Mouse (Mus musculus): Measurements from ENCODE around the gene Derl3. TPM values are rescaled to one million over a fixed set of nuclear protein-coding genes. Genes with fewer than 3 reads are reported as not detected.

The Derl3 gene
- polyA plus RNA-seq, 1 experiment from 2014 or later, result 5.1 TPM

Other genes starting within 250 kb of the Derl3 start
- gene Susd2, start 249.4 kb upstream of the Derl3 start, polyA plus RNA-seq (2014; fragmentation: Nextera tagmentation; extraction: Ambion mirVana), result 0.91 and 1.5 TPM in 2 replicates
- 30.3 and 33.3 TPM in 2 replicates for gene Cabin1, start 129.1 kb upstream of the Derl3 start, polyA plus RNA-seq (2014; fragmentation: Nextera tagmentation; extraction: Ambion mirVana)
- 198 and 213 TPM in 2 replicates for gene Ddt, start 120.0 kb upstream of the Derl3 start, polyA plus RNA-seq (2014; fragmentation: Nextera tagmentation; extraction: Ambion mirVana)
- gene Gm20441, start 112.5 kb upstream of the Derl3 start, polyA plus RNA-seq (2014; fragmentation: Nextera tagmentation; extraction: Ambion mirVana), result not detected in 2 replicates
- gene Gstt3, start 112.0 kb upstream of the Derl3 start, polyA plus RNA-seq (2014; fragmentation: Nextera tagmentation; extraction: Ambion mirVana), result 6.3 and 7.9 TPM in 2 replicates
- 40.7 and 43.0 TPM in 2 replicates for gene Gstt1, start 94.8 kb upstream of the Derl3 start, polyA plus RNA-seq (2014; fragmentation: Nextera tagmentation; extraction: Ambion mirVana)
- gene Gstt4, start 70.9 kb upstream of the Derl3 start, polyA plus RNA-seq (2014; fragmentation: Nextera tagmentation; extraction: Ambion mirVana), result not detected in 2 replicates
- gene Gstt2, start 56.0 kb upstream of the Derl3 start, polyA plus RNA-seq (2014; fragmentation: Nextera tagmentation; extraction: Ambion mirVana), result 38.4 and 39.6 TPM in 2 replicates
- 2,667 and 2,772 TPM in 2 replicates for gene Mif, start 33.2 kb upstream of the Derl3 start, polyA plus RNA-seq (2014; fragmentation: Nextera tagmentation; extraction: Ambion mirVana)
- gene Smarcb1, start 28.2 kb downstream of the Derl3 start, polyA plus RNA-seq (2014; fragmentation: Nextera tagmentation; extraction: Ambion mirVana), result 157 and 162 TPM in 2 replicates
- gene Chchd10, start 39.7 kb downstream of the Derl3 start, polyA plus RNA-seq (2014; fragmentation: Nextera tagmentation; extraction: Ambion mirVana), result 103 and 113 TPM in 2 replicates
- 15.2 and 16.6 TPM in 2 replicates for gene Mmp11, start 43.1 kb downstream of the Derl3 start, polyA plus RNA-seq (2014; fragmentation: Nextera tagmentation; extraction: Ambion mirVana)
- 3.2 and 3.4 TPM in 2 replicates for gene Gm867, start 47.3 kb downstream of the Derl3 start, polyA plus RNA-seq (2014; fragmentation: Nextera tagmentation; extraction: Ambion mirVana)
- gene Vpreb3, start 49.6 kb downstream of the Derl3 start, polyA plus RNA-seq (2014; fragmentation: Nextera tagmentation; extraction: Ambion mirVana), result 0.52 and 0.96 TPM in 2 replicates
- gene Gm5134, start 61.1 kb downstream of the Derl3 start, polyA plus RNA-seq (2014; fragmentation: Nextera tagmentation; extraction: Ambion mirVana), result 0.06 and 0.22 TPM in 2 replicates
- 31.2 and 32.9 TPM in 2 replicates for gene Zfp280b, start 139.2 kb downstream of the Derl3 start, polyA plus RNA-seq (2014; fragmentation: Nextera tagmentation; extraction: Ambion mirVana)
- gene Slc5a4b, start 217.5 kb downstream of the Derl3 start, polyA plus RNA-seq (2014; fragmentation: Nextera tagmentation; extraction: Ambion mirVana), result 0.05 and 0.06 TPM in 2 replicates